Mouse (Mus musculus): Measurements from ENCODE around the gene Lpcat3.

Gene Lpcat3

GRCm38 (mm10) chr6:124739231-124739796 is 76.5 kb downstream of the Lpcat3 start:
- DNase-seq (ENCODE audit: low read depth): no peak

GRCm38 (mm10) chr6:124740211-124740887 is 77.5 kb downstream of the Lpcat3 start:
- DNase-seq (ENCODE audit: low read depth): no peak

- peak; percentile 82 for DNase-seq (ENCODE audit: low read depth)
Measured at GRCm38 (mm10) chr6:124740888-124741761, 78.3 kb downstream of the Lpcat3 start, which contains the start of gene Grcc10. TSS of gene Grcc10 (minus strand) at chr6:124741374.

- no peak for DNase-seq (ENCODE audit: low read depth)
Measured at GRCm38 (mm10) chr6:124741842-124742241, 79.0 kb downstream of the Lpcat3 start.

- no peak for DNase-seq (ENCODE audit: low read depth)
Measured at GRCm38 (mm10) chr6:124742839-124743514, 80.2 kb downstream of the Lpcat3 start.

DNA sequence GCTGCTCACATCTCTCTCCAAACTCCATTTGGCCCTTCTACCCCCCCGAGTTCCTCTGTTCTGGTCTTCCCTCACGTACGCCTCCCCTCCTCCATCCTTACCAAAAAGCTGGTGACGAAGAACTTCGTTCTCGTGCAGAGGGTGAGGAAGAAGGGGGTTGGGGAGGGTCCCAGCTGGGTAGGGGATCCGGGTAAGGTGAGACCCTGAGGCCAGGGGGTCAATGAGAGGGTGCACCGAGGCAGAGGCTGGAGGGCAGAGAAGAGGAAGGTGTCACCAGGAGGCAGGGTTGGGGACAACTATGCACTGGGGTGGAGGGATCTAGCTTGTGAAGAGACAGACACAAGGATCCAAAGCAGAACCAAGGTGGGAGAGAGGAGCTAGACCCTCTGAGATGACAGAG is 80.8 kb downstream of the Lpcat3 start:
- DNase-seq (ENCODE audit: low read depth): no peak

DNA sequence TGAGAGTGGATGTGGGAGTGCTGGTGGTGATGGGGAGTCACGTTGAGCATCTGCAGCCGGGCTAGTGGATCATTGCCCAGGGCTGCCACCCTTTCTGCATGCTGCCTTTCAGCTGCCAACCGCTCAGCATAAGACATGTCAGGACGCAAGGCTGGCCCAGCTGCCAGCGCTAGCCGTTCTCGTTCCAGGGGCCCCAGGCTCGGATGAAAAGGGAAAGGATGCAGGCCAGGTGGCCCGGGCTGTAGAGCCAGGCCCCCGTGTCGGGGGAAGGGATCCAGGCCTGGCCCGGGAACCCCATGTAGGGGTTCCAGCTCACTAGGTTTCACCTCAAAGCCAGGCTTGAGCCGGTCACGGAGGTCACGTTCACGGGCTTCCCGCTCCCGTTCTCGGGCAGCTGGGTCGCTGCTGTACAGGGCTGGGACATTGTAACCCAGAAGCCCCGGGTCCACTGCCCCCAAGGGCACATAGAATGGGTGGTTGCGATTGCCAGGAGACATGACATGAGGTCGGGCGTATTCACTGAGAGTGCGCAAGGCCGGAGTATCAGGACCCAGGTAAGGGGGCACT is 82.0 kb downstream of the Lpcat3 start:
- DNase-seq (ENCODE audit: low read depth): no peak

DNA sequence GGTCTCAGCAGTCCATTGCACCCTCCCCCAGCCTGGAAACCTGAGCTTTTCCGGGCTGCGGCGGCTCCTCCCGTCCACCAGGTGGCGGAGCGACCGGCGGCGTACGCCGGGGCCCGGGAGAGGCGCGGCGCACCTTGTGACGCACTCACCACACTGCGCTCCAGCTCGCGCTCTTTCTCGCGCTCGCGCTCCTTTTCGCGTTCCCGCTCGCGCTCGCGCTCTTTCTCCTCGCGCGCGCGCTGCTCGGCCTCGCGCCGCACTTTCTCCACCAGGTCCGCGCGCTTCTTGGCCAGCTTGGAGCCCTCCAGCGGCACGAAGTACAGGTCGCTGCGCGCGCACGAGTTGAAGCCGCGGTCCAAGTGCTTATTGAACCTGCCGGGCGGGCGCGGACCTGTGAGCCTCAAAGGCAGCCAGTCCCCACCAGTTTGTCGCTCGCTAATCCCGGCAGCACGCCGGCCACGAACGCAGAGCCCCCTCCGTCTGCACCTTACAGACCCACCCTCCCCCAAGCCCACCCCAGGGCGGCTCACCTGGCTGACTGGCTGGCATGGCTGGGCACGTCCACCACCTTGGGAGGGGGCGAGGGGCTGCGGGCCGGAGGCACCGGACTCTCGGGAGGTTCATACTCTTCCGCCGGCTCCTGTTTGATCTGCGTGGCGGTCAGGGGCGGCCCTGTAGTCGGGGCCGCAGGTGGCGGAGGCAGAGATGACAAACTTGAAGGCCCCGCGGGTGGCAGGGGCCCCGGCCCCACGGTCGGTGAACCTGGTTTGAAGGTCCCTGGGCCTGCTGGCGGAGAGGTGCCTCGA is 82.9 kb downstream of the Lpcat3 start:
- peak; percentile 83 for DNase-seq (ENCODE audit: low read depth)

DNA sequence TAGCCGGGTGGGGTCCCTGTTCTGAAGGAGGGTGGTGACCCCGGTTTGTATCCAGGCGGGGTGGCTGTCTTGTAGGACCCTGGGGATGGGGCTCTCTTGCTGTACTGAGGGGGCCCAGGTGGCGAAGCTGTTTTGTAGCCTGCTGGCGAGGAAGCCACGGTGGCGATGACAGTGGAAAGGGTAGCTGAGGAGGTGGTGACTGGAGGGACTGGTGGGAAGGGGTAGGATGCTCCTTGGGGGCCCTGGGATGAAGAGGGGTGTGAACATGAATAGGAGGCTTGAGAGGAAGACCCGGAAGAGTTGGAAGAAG is 83.4 kb downstream of the Lpcat3 start:
- DNase-seq (ENCODE audit: low read depth): no peak

- DNase-seq (ENCODE audit: low read depth): no peak
Measured at GRCm38 (mm10) chr6:124746654-124747632, 84.1 kb downstream of the Lpcat3 start.

DNA sequence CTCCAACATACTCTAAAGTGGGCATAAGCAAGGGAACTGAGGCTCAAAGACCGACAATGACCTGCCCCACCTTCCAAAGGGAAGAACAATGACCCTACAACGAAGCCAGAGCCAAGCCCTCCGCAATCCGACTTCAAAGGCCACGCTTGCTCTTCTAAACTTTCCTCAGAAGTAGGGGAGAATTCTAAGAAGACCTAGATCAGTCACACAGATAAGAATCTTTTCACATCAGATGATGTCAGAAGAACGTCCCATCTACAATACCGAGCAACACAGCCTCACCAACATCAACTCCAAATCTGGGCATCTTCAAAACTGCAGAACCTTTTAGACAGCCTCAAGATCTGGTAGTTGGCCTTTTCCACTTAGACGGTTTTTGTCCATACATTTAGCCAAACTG is 87.6 kb downstream of the Lpcat3 start:
- no peak for DNase-seq (ENCODE audit: low read depth)

- no peak for DNase-seq (ENCODE audit: low read depth)
Measured at GRCm38 (mm10) chr6:124753861-124754260, 91.0 kb downstream of the Lpcat3 start.

Data from fibroblast of lung, adult 2 months (primary cell).